Mouse (Mus musculus): ENCODE measurements around the gene Ptpn3. TPM values are rescaled to one million over a fixed set of nuclear protein-coding genes. Genes with fewer than 3 reads are reported as not detected.

Ptpn3 gene
- polyA plus RNA-seq, 1 experiment, result 4.9 TPM

- TF ChIP-seq POLR2A (IDR thresholded peaks at IDR 0.05; ENCODE audit: borderline replicate concordance, extremely low read depth, insufficient read depth, insufficient read length, poor library complexity, severe bottlenecking) (no peak), CTCF (IDR thresholded peaks at IDR 0.05; ENCODE audit: borderline replicate concordance, extremely low read depth, insufficient read depth, insufficient read length) (no peak)
- DNase-seq (ENCODE audit: low read depth), result no peak
Observed at GRCm38 (mm10) chr4:57312256-57313166, 10.9 kb upstream of the Ptpn3 start.

DNA sequence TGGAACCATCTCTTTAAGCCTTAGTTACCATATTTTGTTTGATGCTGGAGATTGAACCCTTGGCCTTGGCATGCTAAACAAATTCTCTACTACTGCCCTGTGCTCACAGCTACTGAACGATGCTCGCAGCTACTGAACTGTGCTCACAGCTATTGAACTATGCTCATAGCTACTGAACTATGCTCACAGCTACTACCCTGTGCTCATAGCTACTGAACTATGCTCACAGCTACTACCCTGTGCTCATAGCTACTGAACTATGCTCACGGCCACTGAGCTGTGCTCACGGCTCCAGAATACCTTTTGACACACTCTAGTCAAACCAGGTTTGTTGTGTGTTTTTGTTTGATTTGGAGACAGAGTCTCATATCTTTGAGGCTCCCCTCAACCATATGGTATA, 10.1 kb upstream of the Ptpn3 start:
- no peak for DNase-seq (ENCODE audit: low read depth)
- TF ChIP-seq POLR2A (IDR thresholded peaks at IDR 0.05; ENCODE audit: borderline replicate concordance, extremely low read depth, insufficient read depth, insufficient read length, poor library complexity, severe bottlenecking) (no peak), CTCF (IDR thresholded peaks at IDR 0.05; ENCODE audit: borderline replicate concordance, extremely low read depth, insufficient read depth, insufficient read length) (no peak)

DNA sequence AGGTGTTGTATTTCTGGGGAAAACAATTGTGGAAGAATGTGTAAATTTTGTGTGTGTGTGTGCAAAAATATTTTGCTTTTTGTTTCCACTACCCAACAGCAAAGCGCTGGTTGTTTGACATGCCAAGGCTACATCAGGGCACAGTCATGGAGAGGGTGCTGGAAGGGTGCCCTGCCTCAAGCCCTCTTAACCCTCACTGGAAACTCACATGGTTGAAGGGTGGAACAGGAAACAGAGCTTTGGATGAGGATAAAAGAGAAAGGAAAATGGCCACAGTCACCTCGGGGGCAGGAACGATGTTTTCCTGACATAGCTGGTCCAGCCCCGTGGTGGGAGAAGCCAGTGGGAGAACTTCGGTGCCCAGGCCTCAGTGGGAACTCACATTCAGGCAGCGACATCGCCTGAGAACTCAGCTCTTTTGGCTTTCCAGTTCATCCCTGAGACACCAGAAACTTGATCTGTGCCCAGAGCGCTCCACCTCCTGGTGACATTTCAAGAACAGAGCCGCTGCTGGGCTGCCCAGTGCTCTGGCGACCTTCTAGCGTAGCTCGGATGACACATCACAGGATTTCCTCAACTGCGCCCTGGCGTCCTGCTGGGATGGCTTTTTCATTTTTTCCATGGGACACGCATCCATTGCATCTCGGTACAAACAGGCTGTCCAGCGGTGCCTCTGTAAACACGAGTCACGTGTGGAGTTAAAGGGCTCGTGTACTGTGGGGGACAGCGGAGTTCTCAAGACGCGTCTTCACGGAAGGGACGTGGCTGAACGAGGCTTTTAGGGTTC, 6.8 kb upstream of the Ptpn3 start:
- TF ChIP-seq POLR2A (IDR thresholded peaks at IDR 0.05; ENCODE audit: borderline replicate concordance, extremely low read depth, insufficient read depth, insufficient read length, poor library complexity, severe bottlenecking) (no peak), CTCF (IDR thresholded peaks at IDR 0.05; ENCODE audit: borderline replicate concordance, extremely low read depth, insufficient read depth, insufficient read length) (no peak)
- peak; percentile 11 for DNase-seq (ENCODE audit: low read depth)

DNA sequence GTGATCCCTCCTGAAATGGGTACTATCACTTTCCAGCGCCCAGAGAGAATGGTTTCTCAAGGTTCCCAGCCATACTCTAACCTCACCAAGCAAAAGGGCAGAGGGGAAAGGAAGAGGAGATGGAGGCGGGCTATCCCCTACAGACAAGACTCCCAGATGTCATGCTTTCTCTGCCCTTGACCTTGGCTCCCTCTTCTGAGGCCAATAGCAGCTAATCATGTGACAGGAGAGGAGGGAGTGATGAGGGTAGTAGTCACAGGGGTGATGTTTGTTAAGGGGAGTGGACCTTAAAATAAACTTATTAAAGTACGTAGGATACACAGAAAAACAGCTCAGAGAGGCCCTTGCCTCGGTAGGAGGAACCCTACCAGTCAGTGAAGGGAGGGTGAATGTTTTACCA, 6.1 kb upstream of the Ptpn3 start:
- TF ChIP-seq POLR2A (IDR thresholded peaks at IDR 0.05; ENCODE audit: borderline replicate concordance, extremely low read depth, insufficient read depth, insufficient read length, poor library complexity, severe bottlenecking), result no peak
- no peak for TF ChIP-seq CTCF (IDR thresholded peaks at IDR 0.05; ENCODE audit: borderline replicate concordance, extremely low read depth, insufficient read depth, insufficient read length)
- no peak for DNase-seq (ENCODE audit: low read depth)

DNA sequence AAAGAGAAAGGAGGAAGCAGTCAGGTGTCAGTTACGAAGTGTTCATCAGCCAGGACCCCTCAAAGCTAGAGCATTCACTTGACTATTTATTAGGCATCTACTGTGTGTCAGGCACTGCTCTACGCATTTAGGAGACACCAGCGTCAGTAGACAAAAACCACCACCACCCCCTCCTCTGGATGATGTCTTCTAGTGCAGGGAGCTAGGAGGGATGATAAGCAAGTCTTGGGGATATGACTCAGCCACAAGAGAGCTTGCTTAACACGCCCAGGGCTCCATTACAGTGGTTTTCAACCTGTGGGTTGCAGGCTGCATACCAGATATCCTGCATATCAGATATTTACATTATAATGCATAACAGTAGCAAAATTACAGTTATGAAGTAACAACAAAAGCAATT, 4.6 kb upstream of the Ptpn3 start:
- DNase-seq (ENCODE audit: low read depth), result no peak
- TF ChIP-seq POLR2A (IDR thresholded peaks at IDR 0.05; ENCODE audit: borderline replicate concordance, extremely low read depth, insufficient read depth, insufficient read length, poor library complexity, severe bottlenecking) (no peak), CTCF (IDR thresholded peaks at IDR 0.05; ENCODE audit: borderline replicate concordance, extremely low read depth, insufficient read depth, insufficient read length) (no peak)

DNA sequence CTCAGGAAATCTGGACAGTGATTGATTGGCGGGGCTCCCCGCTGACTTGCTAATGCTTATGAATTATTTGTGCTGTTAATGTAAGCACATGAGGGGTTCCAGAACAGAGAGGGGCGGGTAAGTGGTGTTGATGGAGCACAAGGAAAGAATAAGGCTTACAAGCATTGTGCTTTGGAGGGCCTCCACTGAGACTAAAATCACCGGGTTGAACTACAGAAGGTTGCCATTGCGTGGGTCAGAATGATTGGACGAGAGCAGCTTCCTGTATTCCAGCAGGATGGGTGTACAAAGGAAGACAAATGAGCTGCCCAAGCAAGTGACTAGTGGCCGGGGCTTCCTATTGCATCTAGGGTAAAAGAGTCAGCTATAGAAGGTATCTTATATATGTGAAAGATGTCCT, 4.0 kb upstream of the Ptpn3 start:
- peak; percentile 47 for DNase-seq (ENCODE audit: low read depth)
- TF ChIP-seq POLR2A (IDR thresholded peaks at IDR 0.05; ENCODE audit: borderline replicate concordance, extremely low read depth, insufficient read depth, insufficient read length, poor library complexity, severe bottlenecking), result no peak
- TF ChIP-seq CTCF (IDR thresholded peaks at IDR 0.05; ENCODE audit: borderline replicate concordance, extremely low read depth, insufficient read depth, insufficient read length), result no peak

- peak; percentile 25 for DNase-seq (ENCODE audit: low read depth)
- no peak for TF ChIP-seq POLR2A (IDR thresholded peaks at IDR 0.05; ENCODE audit: borderline replicate concordance, extremely low read depth, insufficient read depth, insufficient read length, poor library complexity, severe bottlenecking)
- no peak for TF ChIP-seq CTCF (IDR thresholded peaks at IDR 0.05; ENCODE audit: borderline replicate concordance, extremely low read depth, insufficient read depth, insufficient read length)
Observed at GRCm38 (mm10) chr4:57300469-57301409, 898 bp downstream of the Ptpn3 start.

GRCm38 (mm10) chr4:57299701-57300468, 1.8 kb downstream of the Ptpn3 start:
- peak; percentile 37 for DNase-seq (ENCODE audit: low read depth)
- no peak for TF ChIP-seq CTCF (IDR thresholded peaks at IDR 0.05; ENCODE audit: borderline replicate concordance, extremely low read depth, insufficient read depth, insufficient read length)
- TF ChIP-seq POLR2A (IDR thresholded peaks at IDR 0.05; ENCODE audit: borderline replicate concordance, extremely low read depth, insufficient read depth, insufficient read length, poor library complexity, severe bottlenecking), result no peak

DNA sequence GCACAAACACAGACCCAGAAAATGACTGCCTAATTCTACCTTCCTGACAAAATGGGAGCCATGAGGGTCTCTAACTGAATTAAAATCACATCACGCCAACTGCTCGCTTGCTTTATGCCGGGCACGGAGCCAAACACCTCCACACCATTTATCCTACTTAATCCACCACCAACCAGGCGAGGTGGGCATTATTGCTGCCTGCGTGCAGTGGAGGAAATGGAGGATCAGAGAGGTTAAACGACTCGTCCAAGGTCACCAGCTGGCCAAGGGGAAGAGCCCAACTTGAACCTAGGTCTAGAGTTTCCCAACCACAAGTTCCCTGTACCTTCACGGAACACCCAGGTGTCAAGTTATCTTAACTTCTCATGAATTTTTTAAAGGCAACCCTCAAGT, 2.3 kb downstream of the Ptpn3 start:
- peak; percentile 72 for DNase-seq (ENCODE audit: low read depth)

GRCm38 (mm10) chr4:57298181-57298580, 3.5 kb downstream of the Ptpn3 start:
- no peak for TF ChIP-seq CTCF (IDR thresholded peaks at IDR 0.05; ENCODE audit: borderline replicate concordance, extremely low read depth, insufficient read depth, insufficient read length)
- no peak for TF ChIP-seq POLR2A (IDR thresholded peaks at IDR 0.05; ENCODE audit: borderline replicate concordance, extremely low read depth, insufficient read depth, insufficient read length, poor library complexity, severe bottlenecking)

More for the DNA sequence above, 2.3 kb downstream of the Ptpn3 start:
- no peak for TF ChIP-seq POLR2A (IDR thresholded peaks at IDR 0.05; ENCODE audit: borderline replicate concordance, extremely low read depth, insufficient read depth, insufficient read length, poor library complexity, severe bottlenecking)
- TF ChIP-seq CTCF (IDR thresholded peaks at IDR 0.05; ENCODE audit: borderline replicate concordance, extremely low read depth, insufficient read depth, insufficient read length), result no peak

More at GRCm38 (mm10) chr4:57298181-57298580, 3.5 kb downstream of the Ptpn3 start:
- DNase-seq (ENCODE audit: low read depth), result no peak
